Mouse (Mus musculus) kidney, postnatal 36 days (tissue): Measurements from ENCODE around the gene Cfap45.

Experiments
- DNase-seq, 2 experiments: peaks; one replicate each; pipeline ENCODE4 v3.0.0; 2021 to 2022; ENCODE audit warnings: mixed read lengths in 2 of 2

Cfap45 gene

GRCm38 (mm10) chr1:172520576-172521440 is at the start of gene Cfap45:
TSS of gene Cfap45 (plus strand) at chr1:172520801.
- peak; percentile 92 to 95 for DNase-seq

GRCm38 (mm10) chr1:172472909-172473308 is 47.7 kb upstream of the Cfap45 start:
- DNase-seq, result no peak

GRCm38 (mm10) chr1:172474196-172474595 is 46.4 kb upstream of the Cfap45 start:
- DNase-seq, result no peak

- DNase-seq, result no peak
Observed at GRCm38 (mm10) chr1:172475054-172475741, 45.4 kb upstream of the Cfap45 start, which contains the start of gene Slamf9. TSS of gene Slamf9 (plus strand) at chr1:172475358.

- DNase-seq, result no peak
Observed at GRCm38 (mm10) chr1:172478020-172478419, 42.6 kb upstream of the Cfap45 start.

- DNase-seq, result no peak
Observed at GRCm38 (mm10) chr1:172480376-172480775, 40.2 kb upstream of the Cfap45 start.

GRCm38 (mm10) chr1:172481111-172481510 is 39.5 kb upstream of the Cfap45 start:
- no peak for DNase-seq

GRCm38 (mm10) chr1:172481540-172482280 is 38.9 kb upstream of the Cfap45 start, which contains the start of gene Igsf9:
TSS of gene Igsf9 (plus strand) at chr1:172481788.
- peak; percentile 93 for DNase-seq

- peak; percentile 68 to 77 for DNase-seq
Observed at GRCm38 (mm10) chr1:172482518-172483360, 37.9 kb upstream of the Cfap45 start.

- no peak for DNase-seq
Observed at GRCm38 (mm10) chr1:172483361-172483660, 37.3 kb upstream of the Cfap45 start.

GRCm38 (mm10) chr1:172484236-172484635 is 36.4 kb upstream of the Cfap45 start:
- no peak for DNase-seq

GRCm38 (mm10) chr1:172484671-172485070 is 35.9 kb upstream of the Cfap45 start:
- no peak for DNase-seq

GRCm38 (mm10) chr1:172485821-172486220 is 34.8 kb upstream of the Cfap45 start:
- no peak for DNase-seq

GRCm38 (mm10) chr1:172486236-172486635 is 34.4 kb upstream of the Cfap45 start:
- no peak for DNase-seq

- DNase-seq, result no peak
Observed at GRCm38 (mm10) chr1:172486651-172487050, 34.0 kb upstream of the Cfap45 start.

GRCm38 (mm10) chr1:172487859-172488258 is 32.7 kb upstream of the Cfap45 start:
- DNase-seq, result no peak

GRCm38 (mm10) chr1:172488831-172489230 is 31.8 kb upstream of the Cfap45 start:
- peak in 1 of 2 experiments; percentile 30 for DNase-seq

GRCm38 (mm10) chr1:172489585-172490250 is 30.9 kb upstream of the Cfap45 start:
- DNase-seq, result no peak

- DNase-seq, result peak; percentile 89 to 95
Observed at GRCm38 (mm10) chr1:172490261-172490661, 30.3 kb upstream of the Cfap45 start.

GRCm38 (mm10) chr1:172492047-172492446 is 28.6 kb upstream of the Cfap45 start:
- peak; percentile 45 to 59 for DNase-seq

GRCm38 (mm10) chr1:172493516-172493915 is 27.1 kb upstream of the Cfap45 start:
- DNase-seq, result no peak

GRCm38 (mm10) chr1:172496030-172496429 is 24.6 kb upstream of the Cfap45 start:
- DNase-seq, result no peak
